Mouse (Mus musculus) liver, embryonic 13.5 days (tissue): Measurements from ENCODE around the gene Six6. TPM values are rescaled to one million over a fixed set of nuclear protein-coding genes. Genes with fewer than 3 reads are reported as not detected.

Experiments
- ATAC-seq: fragments of 200-750 bp; cut with Nextera tagmentation; 2 replicates; pipeline ENCODE4 v1.8.0; 2017; ENCODE audit warnings: low read depth, mild to moderate bottlenecking, moderate number of reproducible peaks, moderate library complexity
- DNase-seq: peaks from one replicate; pipeline ENCODE4 v3.0.0; 2022
- H3K27ac ChIP-seq: fragments of 300-500 bp; sonication (generic); 2 replicates; pipeline ENCODE4 v1.5.1; 2015; ENCODE audit warnings: moderate library complexity, mild to moderate bottlenecking, inconsistent platforms
- H3K27me3 ChIP-seq: fragments of 300-500 bp; sonication (generic); 2 replicates; pipeline ENCODE4 v1.6.1; 2015; ENCODE audit warnings: mild to moderate bottlenecking, inconsistent platforms
- H3K36me3 ChIP-seq: fragments of 300-500 bp; sonication (generic); 2 replicates; pipeline ENCODE4 v1.6.1; 2015; ENCODE audit warnings: mild to moderate bottlenecking, inconsistent platforms
- H3K4me1 ChIP-seq: fragments of 300-500 bp; sonication (generic); replicated peaks from 2 replicates; pipeline ENCODE4 v1.6.1; 2015; ENCODE audit warnings: inconsistent platforms
- H3K4me2 ChIP-seq: fragments of 300-500 bp; sonication (generic); 2 replicates; pipeline ENCODE4 v1.6.1; 2015; ENCODE audit warnings: inconsistent platforms, mild to moderate bottlenecking, moderate library complexity
- H3K4me3 ChIP-seq: fragments of 300-500 bp; sonication (generic); replicated peaks from 2 replicates; pipeline ENCODE4 v1.5.1; 2015; ENCODE audit warnings: mild to moderate bottlenecking, inconsistent platforms
- H3K9ac ChIP-seq: fragments of 300-500 bp; sonication (generic); 2 replicates; pipeline ENCODE4 v1.6.1; 2015; ENCODE audit warnings: mild to moderate bottlenecking, inconsistent platforms
- H3K9me3 ChIP-seq: fragments of 300-500 bp; sonication (generic); replicated peaks from 2 replicates; pipeline ENCODE4 v1.6.1; 2016; ENCODE audit warnings: inconsistent platforms
- WGBS: fragments of 180-500 bp; shearing (Covaris S2); methylation state at CpG from one replicate; pipeline ENCODE4 v1.1.7; 2015; ENCODE audit not compliant: insufficient replicate concordance; 5-methylcytosine and 5-hydroxymethylcytosine counted together
- polyA plus RNA-seq: library from polyadenylated mRNA; unstranded; fragments of >200 nt; fragmentation: Nextera tagmentation; extraction: Ambion mirVana; gene quantifications from 2 replicates; pipeline ENCODE4 v1.2.1, GENCODE M21; 2015

Six6 gene
- polyA plus RNA-seq, 1 experiment from 2014 or later: not detected

DNA sequence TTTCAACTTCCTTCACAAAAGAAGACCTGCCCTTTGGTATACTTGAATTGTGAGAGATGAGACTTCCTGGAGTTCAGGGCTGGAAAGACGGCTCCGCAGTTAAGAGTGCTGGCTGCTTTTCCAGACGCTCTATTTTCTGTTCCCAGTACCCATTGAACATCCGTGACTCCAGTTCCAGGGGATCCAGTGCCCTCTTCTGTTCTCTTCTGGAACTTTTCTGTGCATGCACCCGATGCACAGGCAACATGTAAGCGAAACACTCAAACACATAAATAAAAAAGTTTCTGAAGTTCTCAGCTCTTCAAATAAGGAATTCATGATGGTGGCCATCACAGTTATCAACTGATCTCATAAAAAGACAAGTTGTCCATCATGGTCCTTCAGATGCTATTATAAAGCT lies 23.1 kb downstream of the Six6 start:
- H3K9me3 ChIP-seq: no peaks in the 10 kb centered on the region
- H3K27ac ChIP-seq: no peak overlapping the region
- DNase-seq: no peak
- no peak overlapping the region for H3K4me3 ChIP-seq
- no peaks in the 10 kb centered on the region for H3K4me1 ChIP-seq
- H3K27me3 ChIP-seq: no peaks in the 10 kb centered on the region
- ATAC-seq: no peak
- H3K9ac ChIP-seq: no peak overlapping the region
- H3K4me2 ChIP-seq: no peak overlapping the region
- WGBS: 54% methylated on average over 6 of the region's 6 CpGs
- no peaks in the 10 kb centered on the region for H3K36me3 ChIP-seq

DNA sequence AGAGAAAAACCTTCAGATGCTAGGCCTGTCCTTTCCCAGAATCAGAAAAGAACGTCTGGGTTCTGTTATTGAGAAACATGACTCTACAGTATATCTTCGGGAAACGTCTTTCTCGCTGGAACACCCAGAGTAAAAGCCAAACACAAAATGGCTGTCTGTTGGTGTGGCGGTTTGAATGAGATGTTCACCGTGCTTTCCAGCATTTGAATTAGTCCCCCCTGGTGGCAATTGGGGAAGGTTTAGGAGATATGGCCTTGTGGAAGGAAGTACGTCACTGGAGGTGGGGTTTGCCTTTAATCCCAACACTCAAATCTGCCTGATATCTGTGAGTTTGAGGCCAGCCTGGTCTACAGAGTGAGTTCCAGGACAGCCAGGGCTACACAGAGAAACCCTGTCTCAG lies 27.8 kb downstream of the Six6 start:
- Histone ChIP-seq H3K27ac (no peak overlapping the region), H3K4me1 (no peaks in the 10 kb centered on the region), H3K36me3 (no peaks in the 10 kb centered on the region), H3K27me3 (no peaks in the 10 kb centered on the region), H3K4me3 (no peak overlapping the region), H3K9ac (no peak overlapping the region), H3K9me3 (no peaks in the 10 kb centered on the region), H3K4me2 (no peak overlapping the region)
- ATAC-seq (no peak), DNase-seq (no peak)
- 69% methylated on average over 7 of the region's 7 CpGs for WGBS

DNA sequence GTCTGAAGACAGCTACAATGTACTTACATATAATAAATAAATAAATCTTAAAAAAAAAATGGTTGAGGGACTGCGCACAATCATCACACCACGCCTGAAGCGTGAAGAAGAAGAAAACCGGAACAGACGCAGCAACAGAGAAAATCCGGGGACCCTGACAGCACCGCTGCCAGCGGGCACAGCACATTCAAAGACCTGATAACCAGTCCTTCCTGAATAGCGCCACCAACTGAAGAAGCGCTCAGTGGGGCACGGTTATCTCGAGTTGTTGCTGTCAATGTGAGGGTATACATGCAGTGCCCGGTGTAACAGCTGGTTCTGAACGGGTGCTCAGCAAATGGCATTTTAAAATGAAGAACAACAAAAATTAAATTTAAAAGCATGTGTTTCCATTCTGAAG lies 30.9 kb downstream of the Six6 start:
- no peak overlapping the region for H3K27ac ChIP-seq
- no peak overlapping the region for H3K4me2 ChIP-seq
- H3K9ac ChIP-seq: no peak overlapping the region
- no peaks in the 10 kb centered on the region for H3K27me3 ChIP-seq
- H3K4me3 ChIP-seq: no peak overlapping the region
- no peaks in the 10 kb centered on the region for H3K9me3 ChIP-seq
- DNase-seq (no peak), ATAC-seq (no peak)
- H3K4me1 ChIP-seq: peaks cover under 1% of the 10 kb centered on the region; the same call in 1 of the 2 replicates
- 41% methylated on average over 14 of the region's 14 CpGs for WGBS
- no peaks in the 10 kb centered on the region for H3K36me3 ChIP-seq

DNA sequence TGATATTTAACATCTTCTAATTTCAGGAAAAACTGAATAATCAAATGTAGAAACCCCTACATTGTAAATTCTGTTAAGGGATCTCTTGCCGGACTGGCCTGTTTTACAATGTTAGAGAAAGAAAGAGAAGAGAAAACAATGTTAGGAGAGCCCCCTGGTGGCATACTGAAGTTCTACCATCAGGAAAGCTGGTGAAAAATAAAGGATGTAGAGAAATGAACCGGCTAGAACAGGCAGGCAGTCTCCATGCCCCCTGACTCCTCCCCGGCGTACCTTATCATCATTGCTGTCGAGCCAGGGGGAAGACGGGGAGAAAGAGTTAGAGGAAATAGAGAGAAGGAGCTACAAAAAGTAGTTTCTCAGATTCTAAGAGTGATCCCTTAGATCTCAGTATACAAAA lies 33.5 kb downstream of the Six6 start:
- ATAC-seq (no peak), DNase-seq (no peak)
- 8% methylated on average over 6 of the region's 6 CpGs for WGBS
- Histone ChIP-seq H3K9me3 (no peaks in the 10 kb centered on the region), H3K4me1 (peaks cover 11% of the 10 kb centered on the region), H3K4me2 (no peak overlapping the region), H3K4me3 (no peak overlapping the region), H3K27me3 (no peaks in the 10 kb centered on the region), H3K9ac (no peak overlapping the region), H3K27ac (no peak overlapping the region), H3K36me3 (no peaks in the 10 kb centered on the region)

DNA sequence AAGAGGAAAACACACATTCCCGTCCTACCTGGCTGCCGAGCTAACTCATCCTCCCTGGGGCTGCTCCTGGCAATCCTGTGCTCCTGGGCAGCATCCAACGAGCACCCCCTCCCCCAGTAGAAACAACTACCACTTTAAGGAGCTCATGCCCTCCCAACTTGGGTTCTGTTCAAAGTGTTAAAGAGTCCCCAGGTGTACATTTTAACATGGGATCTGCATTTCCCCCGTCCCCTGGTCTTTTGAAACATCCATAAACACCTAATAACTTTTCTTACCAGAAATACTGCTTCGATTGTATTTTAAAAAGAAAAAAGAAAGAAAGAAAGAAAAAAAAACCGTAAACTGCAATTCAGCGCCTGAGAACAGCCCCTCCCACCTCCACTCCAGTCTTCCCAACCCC lies 36.5 kb downstream of the Six6 start:
- ATAC-seq (no peak), DNase-seq (no peak)
- peak overlapping the region; percentile 25 for H3K4me3 ChIP-seq
- H3K27me3 ChIP-seq: no peaks in the 10 kb centered on the region
- peak overlapping the region; percentile 50 for H3K4me2 ChIP-seq
- no peaks in the 10 kb centered on the region for H3K9me3 ChIP-seq
- H3K9ac ChIP-seq: no peak overlapping the region
- no peaks in the 10 kb centered on the region for H3K36me3 ChIP-seq
- H3K4me1 ChIP-seq: peaks cover 11% of the 10 kb centered on the region
- WGBS: 6% methylated on average over 7 of the region's 7 CpGs
- H3K27ac ChIP-seq: no peak overlapping the region

DNA sequence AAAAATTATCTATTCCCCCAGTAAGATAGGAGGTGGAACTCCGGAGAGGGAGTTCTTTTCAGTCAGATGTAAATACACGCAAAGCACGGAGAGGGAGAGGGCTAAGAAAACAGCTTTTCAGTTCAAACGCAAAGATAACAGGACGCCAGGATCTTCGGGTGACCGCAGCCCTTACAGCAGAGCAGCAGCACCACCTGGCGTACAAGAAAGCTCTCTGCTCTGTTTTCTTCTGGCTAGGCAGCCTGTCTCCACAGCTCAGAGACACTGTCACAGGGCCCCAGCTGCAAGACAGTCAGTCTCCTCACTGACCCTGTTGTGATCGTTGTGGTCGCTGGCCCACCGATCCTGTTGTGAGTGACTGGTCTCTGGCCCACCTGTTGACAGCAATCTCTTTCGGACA lies 37.0 kb downstream of the Six6 start:
- H3K36me3 ChIP-seq: no peaks in the 10 kb centered on the region
- no peaks in the 10 kb centered on the region for H3K27me3 ChIP-seq
- H3K4me3 ChIP-seq: peak overlapping the region; percentile 25
- H3K27ac ChIP-seq: no peak overlapping the region
- H3K9me3 ChIP-seq: no peaks in the 10 kb centered on the region
- H3K4me1 ChIP-seq: peaks cover 11% of the 10 kb centered on the region
- WGBS: 3% methylated on average over 12 of the region's 12 CpGs
- ATAC-seq: no peak
- H3K9ac ChIP-seq: no peak overlapping the region
- DNase-seq: peak; percentile 48
- peak overlapping the region; percentile 50 for H3K4me2 ChIP-seq

DNA sequence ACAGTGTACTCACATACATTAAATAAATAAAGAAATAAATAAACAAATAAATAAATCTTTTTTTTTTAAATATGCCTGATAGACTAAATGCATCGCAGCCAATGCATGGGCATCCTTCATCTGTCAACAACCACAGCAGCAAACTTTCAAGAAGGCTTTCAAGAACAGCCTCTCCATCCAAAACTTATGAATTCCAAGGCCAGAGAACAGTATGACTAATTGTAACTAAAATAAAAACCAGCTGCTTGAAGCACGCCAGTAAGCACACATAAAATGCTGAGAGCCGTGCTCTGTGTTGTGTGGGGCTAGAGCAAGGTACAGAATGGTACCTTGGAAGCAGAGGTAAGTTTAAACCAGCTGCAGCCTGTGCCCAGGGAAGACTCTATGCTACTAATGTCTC lies 38.2 kb downstream of the Six6 start:
- 62% methylated on average over 3 of the region's 3 CpGs for WGBS
- H3K4me3 ChIP-seq: no peak overlapping the region
- ATAC-seq: no peak
- H3K4me1 ChIP-seq: peaks cover 11% of the 10 kb centered on the region
- DNase-seq: no peak
- no peaks in the 10 kb centered on the region for H3K27me3 ChIP-seq
- H3K4me2 ChIP-seq: no peak overlapping the region
- H3K9me3 ChIP-seq: no peaks in the 10 kb centered on the region
- H3K27ac ChIP-seq: no peak overlapping the region
- H3K9ac ChIP-seq: no peak overlapping the region
- H3K36me3 ChIP-seq: no peaks in the 10 kb centered on the region

DNA sequence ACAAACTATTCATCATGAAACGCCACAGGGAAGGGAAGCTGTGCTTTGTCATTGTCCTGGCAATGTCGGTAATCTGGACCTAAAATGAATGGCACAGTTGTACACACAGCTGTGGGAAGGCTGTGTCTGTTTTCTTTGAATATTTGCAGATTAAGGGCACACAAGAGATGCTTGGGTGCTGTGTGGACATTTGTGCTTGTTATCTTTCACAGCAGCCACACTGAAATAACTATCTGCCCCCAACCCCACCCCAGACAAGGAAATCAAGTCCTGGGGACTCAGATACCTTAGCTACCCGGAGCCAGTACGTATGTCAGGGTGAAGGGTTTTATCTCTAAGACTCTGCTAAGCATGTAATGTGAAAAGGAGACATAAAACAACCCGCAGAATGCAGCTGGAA lies 39.5 kb downstream of the Six6 start:
- Histone ChIP-seq H3K9ac (no peak overlapping the region), H3K27ac (no peak overlapping the region), H3K9me3 (no peaks in the 10 kb centered on the region), H3K27me3 (no peaks in the 10 kb centered on the region), H3K36me3 (no peaks in the 10 kb centered on the region), H3K4me1 (peaks cover 11% of the 10 kb centered on the region), H3K4me2 (no peak overlapping the region), H3K4me3 (no peak overlapping the region)
- 16% methylated on average over 5 of the region's 5 CpGs for WGBS
- ATAC-seq (peak; percentile 70; the same call in 1 of the 2 replicates), DNase-seq (no peak)

DNA sequence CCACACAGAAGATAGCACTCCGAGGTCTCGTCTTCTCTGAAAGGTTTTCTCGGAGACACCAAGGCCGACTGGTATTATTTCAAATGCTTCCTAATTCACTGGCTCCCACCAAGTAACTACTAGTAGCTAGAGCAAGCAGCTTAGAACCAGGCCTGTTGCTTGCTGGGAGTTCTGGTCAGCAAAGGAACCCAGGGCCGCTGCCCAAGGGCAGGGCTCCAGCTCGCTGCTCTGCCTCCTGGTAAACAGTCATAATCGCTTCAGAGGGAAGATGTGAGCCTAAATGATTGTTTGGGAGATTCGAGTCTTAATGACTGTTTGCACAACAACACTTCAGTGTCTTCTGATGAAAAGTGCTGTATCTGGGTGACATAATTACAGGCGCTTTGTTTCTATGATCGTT lies 42.9 kb downstream of the Six6 start:
- H3K27ac ChIP-seq: no peak overlapping the region
- WGBS: 70% methylated on average over 10 of the region's 10 CpGs
- no peak overlapping the region for H3K4me3 ChIP-seq
- DNase-seq: no peak
- H3K9me3 ChIP-seq: no peaks in the 10 kb centered on the region
- H3K4me1 ChIP-seq: no peaks in the 10 kb centered on the region
- H3K27me3 ChIP-seq: no peaks in the 10 kb centered on the region
- no peaks in the 10 kb centered on the region for H3K36me3 ChIP-seq
- no peak overlapping the region for H3K9ac ChIP-seq
- no peak overlapping the region for H3K4me2 ChIP-seq
- no peak for ATAC-seq

DNA sequence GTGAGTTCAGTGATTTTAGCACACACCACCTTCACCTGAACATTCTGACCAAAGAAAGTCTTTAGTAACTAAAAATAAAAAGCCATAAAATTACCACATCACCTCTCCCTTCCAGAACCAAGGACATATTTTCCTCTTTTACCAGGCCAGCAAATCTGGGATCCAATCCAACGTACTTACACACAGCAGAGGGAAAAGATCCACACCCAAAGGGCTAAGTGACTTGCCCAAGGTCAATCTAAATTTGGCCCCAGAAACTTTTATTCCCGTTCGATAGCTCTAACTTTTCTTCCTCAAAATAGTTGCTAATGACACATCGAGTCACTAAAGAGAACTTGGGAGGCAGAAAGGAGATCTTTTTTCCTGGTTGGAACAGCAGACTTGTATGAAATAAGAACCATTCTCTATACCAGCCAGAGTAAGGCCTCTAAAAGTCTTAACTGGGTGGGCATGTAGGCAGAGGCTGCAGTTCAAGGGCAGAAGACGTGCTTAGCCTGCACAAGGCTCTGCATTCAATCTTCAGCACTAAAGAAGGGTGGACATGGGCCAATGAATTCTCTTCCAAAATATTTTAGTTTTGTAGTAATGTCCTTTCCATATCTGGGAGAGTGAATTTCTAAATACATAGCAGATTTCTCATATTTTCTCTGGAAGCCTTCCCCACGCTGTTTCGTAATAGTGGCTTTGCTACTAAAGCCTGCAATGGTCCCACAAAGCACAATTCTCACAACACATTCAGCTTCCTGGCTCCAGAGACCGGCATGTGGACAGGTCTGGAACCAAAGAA lies 43.6 kb downstream of the Six6 start:
- Histone ChIP-seq H3K9ac (no peak overlapping the region), H3K36me3 (no peaks in the 10 kb centered on the region), H3K4me1 (no peaks in the 10 kb centered on the region), H3K27me3 (no peaks in the 10 kb centered on the region), H3K9me3 (no peaks in the 10 kb centered on the region), H3K27ac (no peak overlapping the region), H3K4me2 (no peak overlapping the region), H3K4me3 (no peak overlapping the region)
- ATAC-seq: no peak
- DNase-seq: no peak
- 70% methylated on average over 8 of the region's 8 CpGs for WGBS
